Mouse (Mus musculus): Measurements from ENCODE around the gene Depp1.

The Depp1 gene

GRCm38 (mm10) chr6:116651437-116652118 lies 1.2 kb downstream of the Depp1 start:
- no peak for DNase-seq

- no peak for DNase-seq
Measured at GRCm38 (mm10) chr6:116653191-116653590, 2.8 kb downstream of the Depp1 start.

GRCm38 (mm10) chr6:116653684-116654454 lies 3.5 kb downstream of the Depp1 start:
- peak; percentile 80 to 84 for DNase-seq

GRCm38 (mm10) chr6:116663364-116663763 lies 13.0 kb downstream of the Depp1 start:
- no peak for DNase-seq

- peak; percentile 66 to 68 for DNase-seq
Measured at GRCm38 (mm10) chr6:116664031-116664430, 13.6 kb downstream of the Depp1 start.

- no peak for DNase-seq
Measured at GRCm38 (mm10) chr6:116664830-116665229, 14.4 kb downstream of the Depp1 start.

DNA sequence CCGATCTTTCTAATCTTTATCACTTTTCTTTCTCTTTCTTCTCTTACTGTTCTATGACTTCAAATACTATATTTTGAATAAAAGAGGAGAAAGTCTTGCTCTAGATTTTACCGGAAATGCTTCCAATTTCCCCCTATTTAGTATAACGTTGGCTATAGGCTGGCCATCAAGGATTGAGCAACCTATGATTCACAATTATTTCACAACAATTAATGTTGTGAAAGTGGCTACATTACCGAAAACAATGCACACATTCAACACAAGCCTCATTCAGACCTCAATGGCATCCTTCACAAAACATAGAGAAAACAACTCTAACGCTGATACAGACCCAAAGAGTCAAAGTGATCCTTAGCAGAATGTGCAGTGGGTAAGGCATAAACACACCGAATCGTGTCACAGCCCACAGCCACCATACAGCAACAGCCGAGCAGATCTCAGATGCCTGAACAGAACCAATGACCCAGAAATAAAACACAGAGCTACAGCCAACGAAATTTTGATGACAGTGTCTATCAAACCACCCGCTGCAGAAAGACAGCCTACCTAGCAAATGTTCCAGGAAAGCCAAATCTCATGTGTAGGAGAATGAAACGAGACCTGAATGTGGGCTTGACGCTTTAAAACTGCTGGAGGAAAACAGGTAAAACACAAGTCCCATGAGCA lies 15.8 kb downstream of the Depp1 start:
- DNase-seq: no peak

- DNase-seq: no peak
Measured at GRCm38 (mm10) chr6:116666892-116667291, 16.5 kb downstream of the Depp1 start.

GRCm38 (mm10) chr6:116667382-116667781 lies 17.0 kb downstream of the Depp1 start:
- no peak for DNase-seq

DNA sequence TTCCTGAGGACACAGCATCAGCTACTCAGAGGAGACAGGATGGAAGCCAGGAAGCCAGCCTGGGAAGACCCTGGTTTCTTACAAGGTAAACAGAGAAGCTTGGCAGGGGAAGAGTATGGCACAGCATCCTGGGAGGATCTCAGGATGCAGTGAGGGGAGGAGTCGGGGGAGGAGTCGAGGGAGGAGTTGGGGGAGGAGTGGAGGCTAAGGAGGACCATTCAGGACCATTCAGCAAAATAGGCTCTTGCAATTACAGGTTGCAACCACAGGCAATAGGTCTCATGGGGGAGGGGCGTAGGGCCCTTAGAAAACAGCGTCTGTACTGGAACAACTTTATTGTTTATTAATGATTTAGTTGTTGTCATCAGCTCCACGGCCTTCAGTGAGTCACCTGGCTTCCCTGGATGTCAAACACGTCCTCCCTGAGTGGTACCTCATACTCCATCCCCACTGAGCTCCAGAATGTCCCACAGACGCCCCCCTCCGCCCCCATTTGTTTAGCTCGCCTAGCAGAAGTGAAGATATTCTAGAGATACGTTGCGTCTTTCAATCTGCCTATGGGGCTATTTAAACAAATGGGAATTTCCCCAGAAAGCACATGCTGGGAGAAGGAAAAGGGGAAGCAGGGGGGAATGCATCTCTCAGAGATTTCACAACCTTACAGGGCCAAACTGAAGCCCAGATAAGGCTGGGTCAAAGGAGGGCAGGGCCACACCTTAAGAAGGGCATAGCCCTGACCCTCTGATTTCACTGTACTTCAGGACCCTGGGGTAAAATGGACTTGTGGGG lies 18.5 kb downstream of the Depp1 start:
- peak in 1 of 2 experiments; percentile 42 for DNase-seq

DNA sequence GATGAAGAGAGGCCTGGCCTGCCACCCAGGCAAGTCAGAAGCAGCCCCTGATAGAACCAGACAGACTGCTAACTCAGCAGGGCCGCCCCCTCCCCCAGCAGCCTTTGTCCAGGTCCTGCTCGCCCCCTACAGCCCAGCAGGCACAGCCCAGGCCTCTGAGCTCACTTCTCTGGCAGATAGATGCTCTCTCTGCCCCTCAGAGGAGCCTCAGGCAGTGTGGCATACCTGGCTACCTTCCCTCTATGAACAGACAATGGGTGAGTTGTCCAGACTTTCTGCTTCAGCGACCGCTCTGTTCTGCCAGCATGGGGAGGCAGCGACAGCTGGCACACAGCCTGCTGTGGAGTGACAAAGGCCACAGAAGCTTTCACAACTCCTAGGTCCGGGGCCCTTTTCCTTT lies 19.7 kb downstream of the Depp1 start:
- DNase-seq: no peak

DNA sequence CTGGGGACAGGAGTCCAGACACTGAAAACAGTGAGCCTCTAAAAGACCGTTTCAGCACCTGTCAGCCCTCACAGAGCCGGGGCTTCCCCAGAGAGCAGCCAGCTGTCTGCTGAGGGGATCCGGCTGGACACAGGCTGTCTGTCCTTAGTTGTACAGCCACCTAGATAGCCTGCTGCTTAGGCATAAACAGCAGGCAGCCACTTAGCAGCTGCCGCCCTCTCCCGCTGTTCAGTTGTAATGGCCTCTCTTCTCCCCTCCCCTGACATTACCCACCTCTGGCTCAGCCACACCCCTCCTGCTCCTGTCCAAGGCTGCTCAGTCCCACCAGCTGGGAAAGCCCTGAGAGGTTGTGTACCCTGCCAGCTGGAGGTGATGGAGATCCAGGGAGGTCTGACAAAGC lies 20.6 kb downstream of the Depp1 start:
- no peak for DNase-seq

GRCm38 (mm10) chr6:116671768-116672167 lies 21.4 kb downstream of the Depp1 start:
- DNase-seq: no peak

DNA sequence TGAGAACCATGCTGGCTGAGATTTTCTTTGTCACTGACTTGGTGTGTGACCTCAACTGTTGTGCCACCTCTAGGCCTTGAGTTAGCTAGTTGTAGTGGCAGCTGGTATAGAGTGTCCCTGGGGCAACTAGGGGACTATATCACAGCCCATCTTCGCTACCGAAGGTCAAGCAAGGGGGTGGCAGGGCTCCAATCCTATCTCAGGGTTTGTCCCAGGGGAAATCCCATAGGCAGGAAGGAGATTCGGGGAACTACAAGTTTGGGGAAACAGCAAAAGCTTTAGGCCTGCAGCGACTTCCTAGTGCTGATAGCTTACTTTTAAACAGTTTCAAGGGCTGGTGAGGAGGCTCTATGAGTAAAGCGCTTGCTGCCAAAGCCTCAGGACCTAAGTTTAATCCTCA lies 21.9 kb downstream of the Depp1 start:
- DNase-seq: no peak

DNA sequence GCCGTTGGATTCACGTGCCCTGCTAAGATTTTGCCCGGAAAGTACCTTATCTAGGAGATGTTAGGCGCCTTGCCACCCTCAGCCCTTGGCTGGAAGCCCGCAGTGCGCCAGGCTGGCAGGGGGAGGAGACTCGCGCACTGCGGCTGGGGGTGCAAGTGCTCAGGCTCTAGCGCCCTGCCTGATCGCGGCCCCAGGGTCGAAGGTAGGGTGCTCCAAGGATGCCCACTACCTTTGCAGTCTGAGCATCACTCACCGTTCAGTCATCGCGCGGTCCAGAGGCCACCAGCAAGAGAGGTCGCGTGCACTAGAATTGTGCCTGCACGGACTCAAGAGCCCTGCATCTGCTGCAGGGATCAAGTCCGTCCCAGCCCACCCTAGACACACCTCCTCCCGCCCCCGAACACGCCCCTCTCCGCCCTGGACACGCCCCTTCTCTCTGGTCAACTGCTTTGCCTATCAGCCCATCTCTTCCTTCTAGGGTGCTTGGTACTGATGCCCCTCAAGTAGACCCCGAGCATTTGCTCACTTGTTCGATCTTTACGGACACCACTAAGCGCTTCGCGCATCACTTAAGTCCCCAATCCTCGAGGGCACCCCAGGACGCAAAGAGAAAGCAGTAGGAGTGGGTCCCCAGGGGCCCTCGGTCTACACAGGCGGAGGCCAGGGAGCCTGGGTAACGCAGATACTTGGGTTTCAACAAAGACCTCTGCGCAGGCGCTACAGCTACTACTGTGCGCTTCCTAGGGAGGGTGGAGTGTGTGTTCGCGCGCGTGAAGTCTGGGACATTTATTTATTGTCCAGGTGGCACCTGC lies 23.3 kb downstream of the Depp1 start, which contains the start of gene Rassf4:
Rassf4 (minus strand) TSS at position 482 of the 812 bp plus-strand sequence.
- DNase-seq: peak; percentile 92 to 93

- peak; percentile 44 to 45 for DNase-seq
Measured at GRCm38 (mm10) chr6:116674283-116674886, 24.0 kb downstream of the Depp1 start.

GRCm38 (mm10) chr6:116676355-116676913 lies 26.0 kb downstream of the Depp1 start:
- no peak for DNase-seq

DNA sequence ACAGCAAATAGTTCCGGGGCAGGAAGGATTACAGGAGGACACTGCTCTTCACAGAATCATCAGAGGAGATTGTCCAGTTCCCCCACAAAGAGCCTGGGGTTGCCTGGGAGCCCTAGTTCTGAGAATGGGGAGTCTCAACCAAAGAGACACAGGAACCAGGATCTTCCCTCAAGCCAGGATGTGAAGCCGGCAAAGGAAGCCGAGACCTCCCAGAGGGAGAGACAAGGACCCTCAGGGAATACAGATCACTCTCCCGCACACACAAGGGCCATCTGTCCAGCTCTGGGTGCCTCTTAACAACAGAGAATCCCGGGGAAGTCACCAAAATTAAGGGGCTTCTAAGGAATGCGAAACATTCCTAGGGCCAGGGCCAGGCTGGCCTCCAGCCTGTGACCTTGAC lies 26.9 kb downstream of the Depp1 start:
- no peak for DNase-seq

- peak; percentile 76 to 80 for DNase-seq
Measured at GRCm38 (mm10) chr6:116679563-116680288, 29.3 kb downstream of the Depp1 start.

- DNase-seq: peak; percentile 84 to 89
Measured at GRCm38 (mm10) chr6:116682317-116682716, 31.9 kb downstream of the Depp1 start.

Measured in B cell, adult 2 months (primary cell).